Mouse (Mus musculus): ENCODE results near the gene Gcsh. TPM values are rescaled to one million over a fixed set of nuclear protein-coding genes. Genes with fewer than 3 reads are reported as not detected.

Gene Gcsh
- polyA plus RNA-seq, 1 experiment: 4.0 TPM

DNA sequence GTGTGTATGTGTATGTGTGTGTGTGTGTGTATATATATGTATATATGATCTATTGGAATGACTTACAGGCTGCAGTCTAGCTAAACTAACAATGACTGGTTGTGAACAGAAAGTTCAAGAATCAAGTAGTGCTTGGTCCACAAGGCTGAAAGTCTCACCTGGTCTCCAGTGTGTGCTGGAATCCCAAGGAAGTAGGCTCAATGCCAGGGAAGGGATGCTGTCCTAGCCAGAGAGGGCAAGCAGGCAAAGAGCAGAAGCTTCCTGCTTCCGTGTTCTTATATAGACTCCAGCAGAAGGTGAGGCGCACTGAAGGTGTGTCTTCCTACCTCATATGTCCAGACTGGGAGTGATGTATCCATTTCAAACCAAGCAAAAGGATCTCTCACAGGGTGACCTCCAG is 41.6 kb downstream of the Gcsh start:
- Histone ChIP-seq H3K27ac (ENCODE audit: insufficient read depth, low read length) (no peak overlapping the region), H3K27me3 (ENCODE audit: control insufficient read depth, insufficient read depth, low read length) (no peaks in the 10 kb centered on the region), H3K4me3 (ENCODE audit: extremely low read depth, insufficient read depth, insufficient read length) (no peak overlapping the region), H3K36me3 (ENCODE audit: control insufficient read depth, insufficient read depth, low read length) (peaks cover 18% of the 10 kb centered on the region), H3K4me1 (ENCODE audit: control insufficient read depth, insufficient read depth, insufficient read length) (peaks cover 6% of the 10 kb centered on the region; the same call in 1 of the 2 replicates)
- 90% methylated on average over 2 of the region's 2 CpGs for WGBS
- TF ChIP-seq CTCF (IDR thresholded peaks at IDR 0.05; ENCODE audit: extremely low read depth, insufficient read depth, insufficient read length, insufficient replicate concordance) (no peak), POLR2A (IDR thresholded peaks at IDR 0.05; ENCODE audit: low read depth, low read length) (no peak)
- no peak for DNase-seq (ENCODE audit: low read depth in 1 of 2, low spot score in 2 of 2)

DNA sequence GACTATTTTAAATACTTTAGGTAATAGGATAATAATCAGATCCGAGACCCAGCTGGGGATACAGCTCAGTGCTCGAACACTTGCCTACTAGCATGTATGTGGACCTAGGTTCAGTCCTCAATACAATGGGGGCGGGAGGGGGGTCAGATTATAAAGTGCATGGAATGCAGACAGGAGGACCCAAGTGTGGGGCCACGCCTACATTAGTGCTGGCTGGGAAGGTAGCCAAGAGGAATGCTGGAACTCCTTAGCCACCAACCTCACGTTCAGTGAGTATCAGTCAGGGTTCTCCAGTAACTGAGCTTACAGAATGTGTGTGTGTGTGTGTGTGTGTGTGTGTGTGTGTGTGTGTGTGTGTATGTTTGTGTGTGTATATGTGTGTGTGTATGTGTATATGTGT is 42.0 kb downstream of the Gcsh start:
- 80% methylated on average over 5 of the region's 5 CpGs for WGBS
- H3K4me3 ChIP-seq (ENCODE audit: extremely low read depth, insufficient read depth, insufficient read length): no peak overlapping the region
- peaks cover 10% of the 10 kb centered on the region; the same call in 1 of the 2 replicates for H3K4me1 ChIP-seq (ENCODE audit: control insufficient read depth, insufficient read depth, insufficient read length)
- H3K27me3 ChIP-seq (ENCODE audit: control insufficient read depth, insufficient read depth, low read length): no peaks in the 10 kb centered on the region
- no peak for DNase-seq (ENCODE audit: low read depth in 1 of 2, low spot score in 2 of 2)
- no peak overlapping the region for H3K27ac ChIP-seq (ENCODE audit: insufficient read depth, low read length)
- peaks cover 13% of the 10 kb centered on the region for H3K36me3 ChIP-seq (ENCODE audit: control insufficient read depth, insufficient read depth, low read length)
- no peak for TF ChIP-seq POLR2A (IDR thresholded peaks at IDR 0.05; ENCODE audit: low read depth, low read length)
- TF ChIP-seq CTCF (IDR thresholded peaks at IDR 0.05; ENCODE audit: extremely low read depth, insufficient read depth, insufficient read length, insufficient replicate concordance): no peak

DNA sequence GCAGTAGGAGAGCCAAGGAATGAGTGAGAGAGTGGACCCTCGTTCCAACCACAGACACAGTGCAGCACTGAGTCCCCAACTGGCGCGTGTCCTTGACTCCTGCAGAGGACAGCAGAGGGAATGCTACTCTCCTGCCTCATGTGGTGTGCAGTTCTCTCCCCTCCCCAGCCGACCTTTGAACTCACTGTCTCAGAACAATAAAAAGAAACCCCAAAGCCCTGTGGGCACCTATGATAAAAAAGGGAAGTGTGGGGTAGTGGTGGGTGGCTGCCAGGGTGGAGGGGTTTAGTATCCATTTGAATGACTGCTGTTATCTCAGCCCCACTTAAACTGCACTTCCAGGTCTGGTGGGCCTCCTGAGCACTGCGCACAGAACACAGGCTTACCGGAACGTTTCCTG is 45.7 kb downstream of the Gcsh start:
- no peak for TF ChIP-seq CTCF (IDR thresholded peaks at IDR 0.05; ENCODE audit: extremely low read depth, insufficient read depth, insufficient read length, insufficient replicate concordance)
- TF ChIP-seq POLR2A (IDR thresholded peaks at IDR 0.05; ENCODE audit: low read depth, low read length): no peak
- 64% methylated on average over 7 of the region's 7 CpGs for WGBS
- no peak overlapping the region for H3K27ac ChIP-seq (ENCODE audit: insufficient read depth, low read length)
- peaks cover 20% of the 10 kb centered on the region for H3K4me1 ChIP-seq (ENCODE audit: control insufficient read depth, insufficient read depth, insufficient read length)
- DNase-seq (ENCODE audit: low read depth in 1 of 2, low spot score in 2 of 2): no peak
- H3K36me3 ChIP-seq (ENCODE audit: control insufficient read depth, insufficient read depth, low read length): no peaks in the 10 kb centered on the region
- H3K4me3 ChIP-seq (ENCODE audit: extremely low read depth, insufficient read depth, insufficient read length): no peak overlapping the region
- H3K27me3 ChIP-seq (ENCODE audit: control insufficient read depth, insufficient read depth, low read length): no peaks in the 10 kb centered on the region

DNA sequence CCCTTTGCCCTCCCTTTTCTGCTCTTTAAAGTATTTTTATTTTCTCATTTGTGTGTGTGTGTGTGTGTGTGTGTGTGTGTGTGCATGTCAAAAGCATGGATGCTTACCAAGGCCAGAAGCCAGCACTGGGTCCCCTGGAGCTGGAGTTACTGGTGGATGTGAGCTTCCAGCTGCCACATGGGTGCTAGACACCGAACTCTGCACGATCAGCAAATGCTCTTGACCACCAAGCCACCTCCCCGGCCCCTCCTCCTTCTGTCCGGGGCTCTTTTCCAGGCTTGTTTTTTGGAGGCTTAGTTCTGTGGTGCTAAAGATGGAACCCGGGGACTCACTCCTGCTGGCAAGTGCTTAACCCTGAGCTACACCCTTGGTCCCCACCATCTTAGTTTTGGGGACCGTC is 46.5 kb downstream of the Gcsh start:
- Histone ChIP-seq H3K4me3 (ENCODE audit: extremely low read depth, insufficient read depth, insufficient read length) (peak overlapping the region; percentile 50), H3K27ac (ENCODE audit: insufficient read depth, low read length) (no peak overlapping the region), H3K27me3 (ENCODE audit: control insufficient read depth, insufficient read depth, low read length) (no peaks in the 10 kb centered on the region), H3K4me1 (ENCODE audit: control insufficient read depth, insufficient read depth, insufficient read length) (peaks cover 20% of the 10 kb centered on the region), H3K36me3 (ENCODE audit: control insufficient read depth, insufficient read depth, low read length) (no peaks in the 10 kb centered on the region)
- no peak for TF ChIP-seq POLR2A (IDR thresholded peaks at IDR 0.05; ENCODE audit: low read depth, low read length)
- TF ChIP-seq CTCF (IDR thresholded peaks at IDR 0.05; ENCODE audit: extremely low read depth, insufficient read depth, insufficient read length, insufficient replicate concordance): no peak
- DNase-seq (ENCODE audit: low read depth in 1 of 2, low spot score in 2 of 2): no peak
- 83% methylated on average over 6 of the region's 6 CpGs for WGBS

DNA sequence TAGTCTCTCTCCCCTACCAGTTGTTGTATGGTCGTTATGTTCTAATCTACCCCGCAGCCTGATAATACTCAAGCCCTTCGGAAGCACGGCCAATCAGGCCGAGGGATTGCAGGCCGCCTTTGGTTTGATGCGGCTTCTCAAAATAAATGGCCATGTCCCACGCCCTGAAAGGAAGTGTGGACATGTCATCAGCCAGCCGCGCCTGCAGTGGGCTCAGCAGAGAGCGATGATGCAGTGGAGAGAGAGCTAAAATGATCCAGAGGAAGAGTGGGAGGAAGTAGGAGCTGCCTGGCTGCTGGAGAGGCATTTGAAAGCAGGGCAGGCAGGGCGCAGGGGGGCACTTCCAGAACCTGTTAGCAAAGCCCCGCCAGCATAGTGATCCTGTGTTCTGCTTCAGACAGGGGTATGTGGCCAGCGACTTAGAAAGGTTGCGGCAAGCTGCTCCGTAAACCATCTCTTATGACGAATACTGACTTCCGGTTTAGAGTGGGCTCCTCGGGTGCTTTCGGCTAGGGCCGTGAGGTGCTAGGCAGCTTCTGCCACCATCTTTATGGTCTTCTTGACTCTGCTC is 47.0 kb downstream of the Gcsh start:
- H3K4me3 ChIP-seq (ENCODE audit: extremely low read depth, insufficient read depth, insufficient read length): peak overlapping the region; percentile 50
- H3K27ac ChIP-seq (ENCODE audit: insufficient read depth, low read length): peak overlapping the region; percentile 47; the same call in 1 of the 2 replicates
- no peak for TF ChIP-seq POLR2A (IDR thresholded peaks at IDR 0.05; ENCODE audit: low read depth, low read length)
- TF ChIP-seq CTCF (IDR thresholded peaks at IDR 0.05; ENCODE audit: extremely low read depth, insufficient read depth, insufficient read length, insufficient replicate concordance): no peak
- no peak for DNase-seq (ENCODE audit: low read depth in 1 of 2, low spot score in 2 of 2)
- WGBS: 45% methylated on average over 21 of the region's 21 CpGs
- H3K4me1 ChIP-seq (ENCODE audit: control insufficient read depth, insufficient read depth, insufficient read length): peaks cover 20% of the 10 kb centered on the region
- H3K27me3 ChIP-seq (ENCODE audit: control insufficient read depth, insufficient read depth, low read length): no peaks in the 10 kb centered on the region
- H3K36me3 ChIP-seq (ENCODE audit: control insufficient read depth, insufficient read depth, low read length): no peaks in the 10 kb centered on the region

DNA sequence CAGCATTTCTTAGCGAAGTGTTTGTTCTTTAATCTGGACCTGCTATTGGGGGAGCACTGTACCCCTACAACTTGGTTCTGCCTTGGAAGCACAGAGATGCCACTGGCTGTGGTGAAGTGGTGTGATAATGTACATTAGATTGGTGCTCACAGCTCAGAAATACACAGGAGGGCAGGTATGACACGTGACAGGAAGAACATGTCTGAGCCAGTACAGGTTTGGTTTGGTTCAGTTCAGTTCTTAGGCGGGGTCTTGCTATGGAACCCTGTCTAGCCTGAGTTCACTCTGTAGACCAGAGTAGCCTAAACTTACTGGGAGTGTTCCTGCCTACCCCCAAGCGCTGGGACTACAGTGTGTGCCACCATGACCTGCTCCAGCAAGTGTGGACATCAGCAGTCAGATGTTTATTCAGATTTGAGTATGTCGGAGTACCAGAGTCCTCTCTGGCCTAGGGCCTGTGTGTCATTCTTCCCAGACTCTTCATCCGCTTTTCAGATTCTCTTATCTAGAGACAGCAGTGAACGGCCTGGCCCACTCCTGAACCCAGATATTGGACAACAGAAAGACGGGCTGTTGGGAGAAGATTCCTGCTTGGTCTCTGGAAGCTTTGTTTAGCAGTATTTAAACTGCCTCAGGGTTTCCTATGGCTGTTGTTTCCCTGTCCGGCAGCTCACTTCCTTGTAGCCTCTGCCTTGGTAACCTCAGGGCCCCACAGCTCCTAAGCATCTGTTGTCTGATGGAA is 48.0 kb downstream of the Gcsh start:
- Histone ChIP-seq H3K4me3 (ENCODE audit: extremely low read depth, insufficient read depth, insufficient read length) (no peak overlapping the region), H3K4me1 (ENCODE audit: control insufficient read depth, insufficient read depth, insufficient read length) (peaks cover 20% of the 10 kb centered on the region), H3K27me3 (ENCODE audit: control insufficient read depth, insufficient read depth, low read length) (no peaks in the 10 kb centered on the region), H3K36me3 (ENCODE audit: control insufficient read depth, insufficient read depth, low read length) (no peaks in the 10 kb centered on the region), H3K27ac (ENCODE audit: insufficient read depth, low read length) (no peak overlapping the region)
- TF ChIP-seq CTCF (IDR thresholded peaks at IDR 0.05; ENCODE audit: extremely low read depth, insufficient read depth, insufficient read length, insufficient replicate concordance) (no peak), POLR2A (IDR thresholded peaks at IDR 0.05; ENCODE audit: low read depth, low read length) (no peak)
- DNase-seq (ENCODE audit: low read depth in 1 of 2, low spot score in 2 of 2): no peak
- WGBS: 82% methylated on average over 9 of the region's 9 CpGs

DNA sequence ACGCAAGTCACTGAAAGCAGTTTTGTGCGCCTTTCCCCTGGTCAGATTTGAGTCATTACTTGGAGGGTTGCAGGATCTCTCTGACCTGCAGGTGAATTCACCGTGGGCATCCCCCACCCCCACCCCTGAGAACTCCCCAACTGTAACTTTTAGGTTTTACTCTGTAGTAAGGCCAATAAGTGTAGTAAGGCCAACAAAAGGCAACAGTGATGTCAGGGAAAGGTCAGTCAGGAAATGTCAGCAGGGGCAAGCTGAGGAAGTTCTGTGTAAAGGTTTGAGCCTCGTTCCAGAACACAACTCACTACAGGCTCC is 49.0 kb downstream of the Gcsh start:
- Histone ChIP-seq H3K4me1 (ENCODE audit: control insufficient read depth, insufficient read depth, insufficient read length) (peaks cover 20% of the 10 kb centered on the region), H3K36me3 (ENCODE audit: control insufficient read depth, insufficient read depth, low read length) (no peaks in the 10 kb centered on the region), H3K4me3 (ENCODE audit: extremely low read depth, insufficient read depth, insufficient read length) (peak overlapping the region; percentile 99), H3K27me3 (ENCODE audit: control insufficient read depth, insufficient read depth, low read length) (no peaks in the 10 kb centered on the region), H3K27ac (ENCODE audit: insufficient read depth, low read length) (no peak overlapping the region)
- WGBS: 4% methylated on average over 4 of the region's 4 CpGs
- DNase-seq (ENCODE audit: low read depth in 1 of 2, low spot score in 2 of 2): no peak
- TF ChIP-seq POLR2A (IDR thresholded peaks at IDR 0.05; ENCODE audit: low read depth, low read length) (no peak), CTCF (IDR thresholded peaks at IDR 0.05; ENCODE audit: extremely low read depth, insufficient read depth, insufficient read length, insufficient replicate concordance) (no peak)

All from spleen, adult 2 months (tissue).